Mouse (Mus musculus) thymus, postnatal 14 days (tissue): ENCODE data around the gene Sh3rf1.

Experiments
- DNase-seq: peaks from one replicate; pipeline ENCODE4 v3.0.0; 2021

Sh3rf1 gene

DNA sequence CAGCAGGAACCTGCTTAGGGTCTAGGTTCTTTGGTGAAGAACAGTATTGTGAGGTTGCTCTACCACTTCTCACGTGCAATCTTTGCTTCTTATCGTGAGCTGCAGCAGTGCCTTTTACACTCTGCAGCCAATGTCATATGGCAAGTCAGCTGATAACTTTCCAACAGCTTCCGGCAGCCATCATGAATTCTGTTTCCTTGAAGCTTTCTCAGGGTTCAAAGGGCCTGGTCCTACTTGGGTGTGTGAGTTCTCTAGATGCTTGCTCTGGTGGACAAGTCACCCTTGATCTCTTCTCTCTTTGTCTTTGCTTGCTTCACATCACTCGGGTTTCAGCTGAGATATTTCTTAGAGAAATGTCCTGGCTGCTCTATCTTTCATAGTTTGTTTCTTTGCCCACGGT is 211.8 kb downstream of the Sh3rf1 start:
- no peak for DNase-seq

DNA sequence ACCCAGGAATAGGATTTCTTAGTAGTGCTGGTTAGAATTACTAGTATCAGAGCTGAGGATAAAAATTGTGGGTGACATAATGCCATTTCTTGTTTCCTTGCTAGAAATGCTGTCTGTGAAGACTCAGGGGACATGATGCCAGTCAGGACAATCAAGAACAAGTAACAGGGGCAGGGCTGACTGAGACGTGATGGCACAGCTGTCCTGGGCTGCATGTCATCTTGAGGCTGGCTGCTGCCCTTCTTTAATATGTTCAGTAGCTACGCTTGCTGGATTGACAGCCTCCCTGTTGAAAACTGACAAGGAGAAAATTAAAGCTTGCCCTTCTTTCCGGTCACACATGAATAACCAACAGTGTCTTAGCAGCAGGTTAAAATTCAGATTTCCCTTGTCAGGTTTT is 212.5 kb downstream of the Sh3rf1 start:
- no peak for DNase-seq

DNA sequence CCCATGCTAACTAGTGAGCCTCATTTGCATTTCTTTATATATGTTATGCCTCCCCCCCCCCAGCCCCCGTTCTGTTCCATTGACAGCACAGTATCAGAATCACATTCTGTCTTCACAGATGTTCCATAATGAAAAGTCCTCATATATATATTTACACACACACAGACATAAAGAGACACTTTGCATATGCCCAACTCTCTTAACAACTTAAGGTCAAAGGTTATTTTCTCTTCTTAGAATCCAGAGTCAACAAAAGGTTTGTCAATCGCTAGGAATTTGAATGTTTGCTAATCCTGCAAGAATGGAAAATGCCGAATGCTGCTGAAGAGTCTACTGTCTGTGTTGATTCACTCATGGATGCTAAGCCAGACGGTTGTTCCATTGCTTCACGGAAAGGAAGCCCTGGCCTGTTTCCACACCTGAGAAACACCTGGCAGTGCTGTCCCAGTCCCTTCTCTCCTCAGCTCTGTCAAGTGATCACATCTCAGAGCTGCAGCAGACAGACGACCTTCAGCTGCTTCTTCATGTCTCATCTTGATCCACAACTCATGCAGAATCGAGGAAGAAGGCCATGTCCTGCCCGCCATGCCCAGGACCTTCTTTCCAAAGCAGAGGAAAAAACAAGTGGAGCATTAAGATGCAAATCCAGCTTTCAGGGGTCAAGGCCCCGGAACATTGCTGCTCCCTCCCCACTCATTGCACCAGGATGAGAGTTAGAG is 213.1 kb downstream of the Sh3rf1 start:
- no peak for DNase-seq

DNA sequence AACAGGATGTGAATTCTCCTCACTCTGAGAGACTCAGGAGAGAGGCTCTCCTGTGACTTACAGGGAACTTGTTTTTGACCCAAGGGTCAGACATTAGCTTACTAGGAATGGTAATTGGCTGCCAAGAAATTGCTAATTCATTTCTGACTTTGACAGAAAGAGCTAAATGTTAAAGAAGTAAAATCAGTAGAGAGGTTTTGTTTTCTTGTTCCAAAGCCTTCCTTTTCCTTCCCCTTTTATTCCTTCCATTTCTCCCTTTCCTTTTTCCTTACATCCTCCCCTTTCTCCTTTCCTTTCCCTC is 213.6 kb downstream of the Sh3rf1 start:
- DNase-seq: no peak

DNA sequence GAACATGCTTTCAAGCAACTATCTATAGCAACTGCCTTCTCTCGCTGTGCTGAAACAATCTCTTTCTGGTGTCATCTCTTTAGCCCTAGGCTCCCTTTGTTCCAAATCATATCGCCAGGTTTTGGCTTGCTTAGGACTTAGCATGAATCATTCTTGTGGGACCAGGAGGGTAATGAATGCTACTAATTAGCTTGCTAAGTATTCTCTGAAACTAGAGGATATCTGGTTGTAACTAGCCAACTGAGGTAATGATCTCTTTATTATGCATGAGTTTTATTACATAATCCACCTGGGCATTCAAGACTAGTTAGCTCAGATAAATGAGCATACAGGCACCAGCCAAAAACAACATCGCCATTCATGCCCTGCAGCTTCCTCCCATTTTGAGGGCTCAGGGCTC is 219.3 kb downstream of the Sh3rf1 start:
- no peak for DNase-seq

DNA sequence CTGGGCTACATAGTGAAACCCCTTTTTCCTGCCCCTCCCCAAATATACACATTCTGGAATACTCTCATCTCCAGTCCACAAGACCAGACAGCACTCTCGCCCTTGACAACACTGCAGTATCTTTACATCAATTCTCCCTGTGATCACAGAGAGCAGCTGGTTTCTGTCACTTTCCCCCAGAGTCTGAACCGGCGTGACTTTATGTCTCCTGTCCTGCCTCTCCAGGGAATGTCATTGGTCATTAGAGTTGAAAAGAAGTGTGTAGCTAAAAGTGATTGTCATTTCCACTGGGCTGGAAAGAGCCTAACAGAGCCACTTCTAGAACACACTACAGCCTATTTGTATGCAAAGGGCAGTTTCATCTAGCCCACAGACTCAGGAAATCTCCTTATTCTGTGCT is 220.7 kb downstream of the Sh3rf1 start:
- DNase-seq: no peak
